Mouse (Mus musculus) layer of hippocampus, adult 8-10 months (tissue): Measurements from ENCODE around the gene Nedd1. TPM values are rescaled to one million over a fixed set of nuclear protein-coding genes. Genes with fewer than 3 reads are reported as not detected.

ENCODE experiments used
- DNase-seq, 2 experiments: peaks; one replicate each; pipeline ENCODE4 v3.0.0; 2022; ENCODE audit warnings: low spot score in 2 of 2
- total RNA-seq, 4 experiments: library from RNA; stranded (reverse); gene quantifications; 2 replicates each; pipeline ENCODE4 v1.2.4; 2022

Gene Nedd1
- total RNA-seq, result 1 to 10 TPM; 3.5 to 4.9 (median 4.0) TPM

DNA sequence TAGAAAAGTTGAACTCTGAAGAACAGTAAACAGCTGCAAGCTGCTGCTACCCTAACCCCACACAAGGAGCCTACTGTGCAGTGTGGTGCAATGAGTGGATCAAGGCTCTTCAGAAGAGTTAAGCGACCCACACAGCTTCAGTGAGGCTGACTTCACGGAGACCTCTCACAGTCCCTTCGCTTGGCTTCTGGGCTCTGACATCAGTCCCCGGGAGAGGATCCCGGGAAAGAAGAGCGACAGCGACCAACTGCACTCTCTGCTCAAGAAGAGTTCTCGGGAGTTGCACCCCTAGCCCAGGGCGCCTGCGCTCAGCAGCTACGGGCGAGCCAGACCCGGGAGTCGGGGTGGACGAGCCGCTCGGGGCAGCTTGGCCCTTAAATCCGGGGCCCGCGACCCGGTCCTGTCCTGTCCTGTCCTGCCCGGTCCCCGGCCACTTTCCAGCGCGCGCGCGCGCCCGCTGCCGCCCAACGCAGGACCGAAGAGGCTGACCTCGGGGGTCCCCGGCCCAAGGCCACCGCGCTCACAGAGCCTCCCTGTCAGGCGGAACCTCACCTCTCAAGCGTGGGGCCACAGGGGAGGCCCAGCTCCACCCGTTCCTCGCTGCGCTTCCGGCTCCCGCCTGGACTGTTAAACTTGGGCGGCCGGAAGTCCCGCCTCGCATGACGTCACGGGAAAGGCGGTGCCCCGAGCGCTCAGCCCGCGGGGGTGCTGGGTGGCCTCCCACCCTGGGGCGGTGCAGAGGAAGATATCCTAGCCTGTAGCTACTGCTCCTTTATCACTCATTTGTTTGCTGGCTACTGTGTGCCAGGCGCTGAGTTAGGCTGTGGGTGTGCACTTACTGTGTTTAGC is at the start of gene Nedd1:
Nedd1 (minus strand) TSS at position 650 of the 849 bp plus-strand sequence.
- DNase-seq, result peak; percentile 81 to 87

DNA sequence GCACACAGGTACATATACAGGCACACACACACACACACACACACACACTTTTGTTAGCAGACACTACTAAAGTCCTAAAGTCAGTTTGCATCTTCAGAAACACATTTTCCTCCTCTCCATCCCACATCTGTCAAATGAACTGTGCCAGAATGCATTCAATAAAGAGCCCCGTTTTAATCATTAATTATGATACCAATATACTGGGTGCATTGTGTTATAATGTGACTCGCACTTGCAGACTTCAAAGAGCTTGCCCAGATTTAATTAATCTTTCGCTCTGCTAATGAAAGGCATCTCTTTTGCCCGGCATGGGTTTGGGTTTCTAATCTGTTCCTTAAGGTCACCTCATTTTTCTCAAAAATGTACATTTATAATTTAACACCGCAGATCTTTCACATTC is 32.1 kb upstream of the Nedd1 start:
- DNase-seq, result no peak

DNA sequence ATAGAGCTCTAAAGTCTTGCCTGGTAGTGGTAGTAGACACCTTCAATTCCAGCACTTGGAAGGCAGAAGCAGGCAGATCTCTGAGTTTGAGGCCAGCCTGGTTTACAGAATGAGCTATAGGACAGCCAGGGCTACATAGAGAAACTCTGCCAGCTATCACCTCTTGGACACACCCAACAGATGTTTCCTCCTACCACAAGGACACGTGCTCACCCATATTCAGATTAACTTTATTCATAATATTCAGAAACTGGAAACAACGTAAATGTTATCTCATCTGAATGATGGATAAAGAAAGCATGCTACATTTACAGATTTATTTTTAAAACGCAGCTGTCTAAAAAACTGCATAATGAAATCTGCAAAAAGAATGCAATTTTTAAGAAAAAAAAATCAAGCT is 8.1 kb upstream of the Nedd1 start:
- no peak for DNase-seq

DNA sequence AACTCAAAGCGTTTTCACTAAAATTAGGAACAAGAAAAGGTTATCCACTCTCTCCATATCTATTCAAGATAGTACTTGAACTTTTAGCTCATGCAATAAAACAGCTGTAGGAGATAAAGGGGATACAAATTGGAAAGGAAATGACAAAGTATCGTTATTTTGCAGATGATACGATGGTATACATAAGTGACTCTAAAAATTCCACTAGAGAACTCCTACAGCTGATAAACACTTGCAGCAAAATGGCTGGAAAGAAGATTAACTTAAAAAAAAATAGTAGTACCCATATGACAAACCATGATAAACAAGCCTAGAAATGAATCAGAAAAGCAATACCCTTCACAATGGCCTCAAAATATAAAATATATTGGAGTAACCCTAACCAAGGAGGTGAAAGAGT is 6.5 kb upstream of the Nedd1 start:
- no peak for DNase-seq

DNA sequence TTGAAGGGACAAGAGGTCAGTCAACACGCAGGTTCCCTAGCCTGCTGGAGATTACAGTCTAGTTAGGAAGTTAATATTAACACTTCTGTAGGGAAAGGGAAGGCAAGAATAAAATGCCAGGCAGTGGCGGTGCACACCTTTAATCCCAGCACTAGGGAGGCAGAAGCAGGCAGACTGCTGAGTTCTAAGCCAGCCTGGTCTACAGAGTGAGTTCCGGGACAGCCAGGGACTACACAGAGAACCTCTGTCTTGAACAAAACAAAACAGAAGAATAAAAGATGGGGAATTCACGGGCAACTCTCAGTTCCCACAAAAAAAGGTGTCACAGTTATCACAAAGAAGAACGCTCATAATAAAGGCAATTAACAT is 384 bp upstream of the Nedd1 start:
- DNase-seq, result no peak

DNA sequence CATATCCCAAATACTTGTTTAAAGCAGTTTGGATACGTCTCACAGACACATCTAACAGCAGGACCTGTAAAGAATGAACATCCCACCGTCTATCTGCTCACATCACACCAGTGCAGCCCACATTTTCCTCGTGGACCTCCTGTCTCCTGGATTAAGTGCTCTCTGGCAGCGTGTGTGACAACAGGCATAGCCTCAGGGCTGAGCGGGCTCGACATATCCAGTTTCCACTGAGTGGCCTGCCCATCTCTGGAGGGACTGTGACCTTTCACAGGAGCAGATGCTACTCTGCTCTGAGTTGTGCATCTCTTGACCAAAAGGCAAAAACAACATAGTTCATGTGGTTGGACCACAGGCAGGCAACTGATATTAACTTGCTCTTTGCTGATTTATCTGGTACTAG is 23.2 kb downstream of the Nedd1 start:
- DNase-seq, result no peak

DNA sequence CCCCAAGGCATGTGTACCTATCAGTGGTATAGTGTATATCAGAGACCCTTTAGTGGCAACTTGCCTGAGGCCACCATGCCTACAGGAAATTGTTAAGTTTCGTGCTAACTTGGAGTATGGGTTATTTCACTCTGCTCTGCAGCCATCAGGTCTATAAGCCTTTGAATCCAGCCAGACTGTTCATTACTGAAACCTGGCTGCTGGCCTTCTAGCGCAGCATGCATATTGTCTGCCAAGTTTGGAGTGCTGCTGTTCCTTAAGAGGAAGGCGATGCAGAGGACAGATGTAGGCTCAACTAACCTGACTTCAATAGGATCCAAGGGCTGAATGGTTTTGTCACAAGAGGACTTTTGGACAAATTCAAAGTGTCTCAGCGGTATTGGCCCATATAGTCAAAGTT is 47.2 kb downstream of the Nedd1 start:
- DNase-seq, result no peak

DNA sequence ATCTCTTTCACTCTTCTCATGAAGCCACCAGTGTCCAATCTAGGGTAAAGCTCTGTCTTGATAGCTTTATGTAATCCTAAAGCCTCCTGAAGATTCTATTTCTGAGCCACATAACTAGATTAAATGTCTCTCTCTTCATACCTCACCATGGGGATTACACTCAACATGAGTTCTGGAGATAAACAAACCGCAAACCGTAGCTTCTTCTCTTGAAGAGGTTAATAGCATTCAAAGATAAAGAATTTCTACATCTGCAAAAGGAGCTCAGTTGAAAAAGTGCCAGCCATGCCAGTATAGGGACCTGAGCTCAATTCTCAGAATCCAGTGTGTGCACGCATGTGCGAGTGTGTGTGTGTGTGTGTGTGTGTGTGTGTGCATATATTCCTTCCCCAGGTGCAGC is 50.3 kb downstream of the Nedd1 start:
- no peak for DNase-seq

DNA sequence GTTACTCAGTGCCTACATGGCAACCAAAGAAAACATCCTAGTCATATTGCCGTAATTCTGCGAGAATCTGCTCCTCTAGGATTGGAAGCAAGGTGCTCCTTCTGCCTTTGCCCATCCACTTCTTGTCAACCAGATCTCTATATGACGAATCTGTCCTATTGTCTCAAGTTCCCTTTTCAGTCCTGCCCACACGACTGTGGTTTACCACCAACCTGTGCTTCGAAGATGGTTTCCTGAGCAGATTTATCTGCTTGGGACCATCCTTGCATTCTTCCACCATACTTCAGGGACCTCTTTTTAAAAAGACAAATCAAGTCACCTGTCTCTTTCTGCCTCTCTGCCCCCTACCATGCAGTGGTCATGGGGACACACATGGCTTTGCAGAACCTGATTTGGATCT is 56.9 kb downstream of the Nedd1 start:
- DNase-seq, result no peak

DNA sequence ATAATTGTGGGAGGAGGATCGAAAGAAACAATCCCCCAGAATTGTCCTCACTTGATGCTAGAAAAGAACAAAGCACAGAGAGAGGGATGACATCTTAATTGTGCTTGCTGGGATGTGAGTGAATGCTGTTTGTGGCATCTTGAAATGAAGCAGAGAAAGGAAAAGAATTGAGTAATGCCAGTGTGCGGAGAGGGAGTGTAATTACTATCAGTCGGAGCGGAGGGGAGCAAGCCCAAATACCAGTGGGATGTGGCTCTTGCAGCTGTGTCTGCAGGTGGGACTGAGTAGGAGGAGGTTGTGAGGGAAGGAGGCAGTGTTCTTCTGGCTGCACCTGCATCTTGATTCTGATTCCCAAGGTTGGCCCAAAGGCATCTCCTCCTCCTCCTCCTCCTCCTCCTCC is 69.0 kb downstream of the Nedd1 start:
- DNase-seq, result no peak

DNA sequence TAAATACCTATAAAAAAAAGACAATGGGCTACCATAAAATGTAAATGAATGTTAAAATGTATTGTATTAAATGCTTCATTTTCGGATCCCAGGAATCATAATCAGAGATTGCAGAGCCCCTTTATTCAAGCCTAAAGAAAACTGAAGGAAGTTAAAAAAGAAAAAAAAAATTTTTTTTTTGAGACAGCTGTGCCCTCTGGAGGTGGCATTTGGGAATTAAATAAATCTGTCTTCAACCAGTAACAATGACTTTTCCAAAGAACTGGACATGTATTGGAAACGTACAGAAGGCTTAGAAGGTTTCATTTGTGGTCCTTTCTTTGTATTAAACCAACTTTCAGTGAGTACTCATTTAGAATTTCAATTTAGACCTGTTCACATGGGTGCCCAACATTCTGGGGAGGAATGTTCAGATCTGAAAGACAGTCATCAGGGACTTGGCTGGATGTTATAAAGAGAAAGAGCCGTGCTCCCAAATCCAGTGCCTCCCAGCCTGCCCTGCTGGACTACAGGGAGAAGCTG is 69.8 kb downstream of the Nedd1 start:
- DNase-seq, result no peak

DNA sequence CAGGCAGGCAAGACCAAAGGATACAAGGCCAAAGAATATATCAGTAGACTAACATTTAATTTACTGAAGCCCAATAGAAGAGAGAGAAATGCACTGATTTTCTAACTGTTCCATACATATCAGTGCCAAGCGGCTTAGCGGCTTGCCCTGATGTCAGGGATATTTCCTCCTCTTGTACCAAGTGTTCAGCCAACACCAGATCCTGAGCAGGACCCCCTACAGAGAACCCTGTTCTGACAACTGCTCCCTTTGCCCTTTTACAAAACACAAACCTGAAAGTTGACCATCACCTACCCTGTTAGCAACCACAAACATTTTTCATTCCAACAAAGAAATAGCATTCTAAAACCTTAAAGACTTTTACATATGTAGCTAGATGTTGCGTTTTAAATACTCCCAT is 71.0 kb downstream of the Nedd1 start:
- DNase-seq, result no peak

DNA sequence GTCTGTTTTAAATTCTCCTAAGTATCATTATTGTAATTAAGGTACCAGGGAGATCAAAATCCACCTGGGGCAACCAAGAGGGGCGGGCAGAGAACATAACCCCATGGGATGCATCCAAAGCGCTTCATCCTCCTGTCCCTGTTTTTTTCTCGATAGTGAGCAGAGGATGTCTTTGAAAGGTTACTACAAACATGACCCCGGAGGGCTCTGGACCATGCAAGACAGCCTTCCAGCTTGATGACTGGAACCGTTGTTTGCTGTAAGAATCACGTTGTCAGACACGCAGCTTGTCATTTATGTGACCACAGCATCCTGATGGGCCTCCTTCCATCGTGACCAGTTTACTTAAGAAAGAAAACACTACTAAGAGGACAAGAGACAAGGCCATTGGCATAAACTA is 73.1 kb downstream of the Nedd1 start:
- DNase-seq, result no peak

DNA sequence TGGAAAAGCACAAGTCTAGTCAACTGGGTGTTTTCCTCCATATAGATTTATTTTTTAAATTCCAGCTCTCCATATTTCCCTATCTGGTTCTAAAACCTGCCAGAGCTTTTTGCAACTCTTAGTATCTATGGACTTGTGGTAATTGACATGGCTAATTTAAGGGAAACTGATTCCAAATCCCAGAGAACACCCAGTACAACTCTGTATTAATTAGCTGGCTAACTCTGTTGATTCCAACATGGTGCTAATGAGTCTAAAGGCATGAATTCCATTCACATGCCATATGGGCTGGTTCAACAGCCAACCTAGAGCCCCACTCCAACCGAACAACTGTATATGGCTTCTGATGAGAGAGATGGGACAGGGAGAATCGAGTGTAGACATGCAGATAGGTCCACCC is 74.5 kb downstream of the Nedd1 start:
- DNase-seq, result no peak

DNA sequence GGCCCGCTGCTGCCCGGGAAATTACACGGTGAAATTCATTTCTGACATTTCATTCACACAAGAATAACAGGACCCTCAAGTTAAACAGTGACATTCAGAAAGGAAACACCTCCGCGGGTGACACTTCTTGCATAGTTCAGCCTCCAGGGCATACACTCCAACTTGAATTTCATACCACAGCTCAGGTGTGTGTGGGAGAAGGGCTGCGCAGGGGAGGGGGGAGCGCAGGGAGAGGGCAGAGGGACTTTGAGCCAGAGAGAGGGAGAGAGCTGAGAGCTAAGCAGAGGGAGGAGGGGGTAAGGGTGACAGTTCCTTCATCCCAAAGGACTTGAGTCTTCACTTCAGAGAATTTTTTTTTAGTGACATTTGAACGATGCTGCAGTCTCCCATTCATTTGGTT is 78.2 kb downstream of the Nedd1 start:
- DNase-seq, result no peak

DNA sequence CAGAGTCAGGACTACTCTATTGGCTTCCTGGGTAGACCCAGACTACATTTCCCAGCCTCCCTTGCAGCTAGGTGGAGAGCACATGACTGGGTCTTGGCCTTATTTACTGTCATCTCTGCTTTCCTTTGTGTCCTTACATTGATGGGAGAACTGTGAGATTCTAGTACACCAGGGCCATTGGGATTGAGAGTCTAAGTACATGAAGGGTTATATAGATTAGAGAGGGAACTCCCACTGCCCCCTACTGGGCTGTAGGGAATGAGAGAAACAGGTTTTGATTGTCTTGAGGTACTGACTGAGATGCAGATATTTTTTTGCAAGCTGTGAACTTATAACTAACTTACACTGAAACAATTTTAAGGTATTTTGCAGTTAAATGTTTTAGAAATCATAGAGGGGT is 81.2 kb downstream of the Nedd1 start:
- peak; percentile 6 to 14 for DNase-seq
